Mouse (Mus musculus): ENCODE measurements around the gene Nnmt.

Gene Nnmt

DNA sequence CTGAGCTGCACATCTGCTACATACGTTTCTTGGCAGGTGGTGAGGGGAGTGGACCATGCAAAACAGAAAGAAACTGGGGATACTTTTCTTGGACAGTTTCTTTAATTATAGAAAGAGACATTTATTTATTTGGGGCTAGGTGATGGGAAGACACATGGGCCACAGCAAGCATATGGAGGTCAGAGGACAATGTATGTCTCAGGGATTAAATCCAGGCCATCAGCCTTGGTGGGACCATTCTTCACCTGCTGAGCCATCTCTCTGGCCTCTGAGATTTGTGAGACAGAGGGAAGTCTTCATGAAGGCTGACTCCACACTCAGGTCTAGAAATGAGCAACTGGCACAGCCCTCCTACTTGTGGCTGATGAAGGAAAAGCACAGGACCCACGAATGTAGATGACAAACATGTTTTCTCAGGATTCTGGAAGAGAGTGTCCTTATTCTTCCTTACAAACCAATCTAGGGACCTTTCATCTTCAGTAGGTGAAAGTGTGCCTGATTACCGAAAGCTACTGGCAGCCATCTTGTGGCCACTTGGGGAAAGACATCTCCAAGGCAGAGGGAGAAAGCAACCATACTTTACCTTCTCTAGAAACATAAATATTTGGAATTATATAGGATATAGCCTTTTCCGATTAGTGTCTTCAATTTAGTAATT, 45.3 kb downstream of the Nnmt start:
- peak; percentile 21 for DNase-seq (ENCODE audit: low read depth, low spot score)

DNA sequence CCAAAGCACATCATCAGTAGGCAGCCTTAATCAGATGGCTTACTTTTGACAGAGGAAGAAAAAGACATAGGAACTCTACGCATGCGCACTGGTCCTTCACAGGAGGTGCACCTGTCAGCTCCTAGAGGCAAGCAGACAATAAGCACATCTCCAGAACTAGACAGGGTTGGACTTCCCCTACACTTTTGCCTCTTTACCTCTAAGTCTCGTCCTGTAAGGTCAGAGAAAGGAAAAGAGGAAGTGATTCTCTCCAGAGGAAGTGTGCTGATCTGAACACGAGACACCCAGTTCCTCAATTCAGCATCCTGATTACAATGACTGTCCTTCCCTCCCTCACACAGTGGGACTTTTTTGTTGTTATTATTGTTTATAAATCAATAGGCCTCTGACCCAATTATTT, 46.3 kb downstream of the Nnmt start:
- DNase-seq (ENCODE audit: low read depth, low spot score) = no peak

DNA sequence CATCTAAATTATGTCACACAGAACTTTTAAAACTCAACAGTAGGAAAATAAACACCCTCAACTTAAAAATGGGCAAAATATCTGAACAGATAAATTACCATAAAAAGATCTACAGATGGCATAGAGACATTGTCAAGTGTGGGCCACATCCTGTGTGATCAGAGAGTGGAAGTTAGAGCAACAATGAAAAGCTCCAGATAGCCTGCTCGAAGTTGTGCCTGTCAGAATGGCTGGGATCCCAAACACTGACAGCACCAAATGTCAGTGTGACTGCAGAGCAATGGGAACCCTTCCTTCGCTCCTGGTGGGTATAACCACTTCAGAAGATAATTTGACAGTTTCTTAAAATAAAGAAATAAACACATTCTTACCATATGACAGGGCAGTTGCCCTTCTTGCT, 55.9 kb downstream of the Nnmt start:
- DNase-seq (ENCODE audit: low read depth, low spot score) = no peak

DNA sequence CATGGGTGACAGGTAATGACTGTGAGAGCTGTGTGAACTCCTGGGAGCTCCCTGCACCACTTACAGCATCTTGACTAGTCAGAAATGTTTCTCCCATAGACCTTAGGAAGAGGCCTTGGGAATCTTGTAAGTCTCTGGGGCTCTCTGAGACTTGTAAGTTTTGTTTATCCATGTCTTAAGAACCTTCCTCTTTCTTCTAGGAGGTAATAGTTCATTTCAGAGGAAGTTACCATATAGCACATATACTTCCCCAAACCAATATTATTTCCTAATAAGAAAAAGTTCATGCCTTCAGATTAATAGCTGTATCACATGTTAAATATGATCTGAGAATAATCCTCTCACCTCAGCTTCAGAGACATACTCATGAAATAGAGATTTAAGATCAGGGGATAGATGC, 57.7 kb downstream of the Nnmt start:
- no peak for DNase-seq (ENCODE audit: low read depth, low spot score)
